Mouse (Mus musculus): ENCODE results near the gene Gpx2. TPM values are rescaled to one million over a fixed set of nuclear protein-coding genes. Genes with fewer than 3 reads are reported as not detected.

Gene Gpx2
- total RNA-seq, 2 experiments from 2014 or later = not detected

DNA sequence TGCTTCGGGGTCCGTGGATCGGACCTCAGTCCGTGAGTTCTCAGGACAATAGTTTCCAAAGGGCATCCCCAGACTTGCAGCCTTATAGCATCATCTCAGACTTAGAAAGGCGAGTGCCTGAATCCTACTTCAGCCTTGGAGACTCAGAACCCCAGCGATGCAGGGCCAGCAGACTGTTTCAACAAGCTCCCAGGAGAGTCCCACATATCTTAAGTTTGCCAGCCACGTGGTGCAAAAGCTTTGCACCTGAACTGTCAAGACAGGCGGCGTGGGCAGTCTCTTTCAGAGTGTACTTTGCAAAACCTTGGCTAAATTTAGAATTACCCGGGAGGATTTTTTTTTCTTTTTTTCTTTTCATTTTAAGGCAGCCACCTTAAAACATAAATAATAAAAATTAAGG is 12.4 kb upstream of the Gpx2 start:
- ATAC-seq (replicated peaks; ENCODE audit: poor library complexity, severe bottlenecking) = no peak

DNA sequence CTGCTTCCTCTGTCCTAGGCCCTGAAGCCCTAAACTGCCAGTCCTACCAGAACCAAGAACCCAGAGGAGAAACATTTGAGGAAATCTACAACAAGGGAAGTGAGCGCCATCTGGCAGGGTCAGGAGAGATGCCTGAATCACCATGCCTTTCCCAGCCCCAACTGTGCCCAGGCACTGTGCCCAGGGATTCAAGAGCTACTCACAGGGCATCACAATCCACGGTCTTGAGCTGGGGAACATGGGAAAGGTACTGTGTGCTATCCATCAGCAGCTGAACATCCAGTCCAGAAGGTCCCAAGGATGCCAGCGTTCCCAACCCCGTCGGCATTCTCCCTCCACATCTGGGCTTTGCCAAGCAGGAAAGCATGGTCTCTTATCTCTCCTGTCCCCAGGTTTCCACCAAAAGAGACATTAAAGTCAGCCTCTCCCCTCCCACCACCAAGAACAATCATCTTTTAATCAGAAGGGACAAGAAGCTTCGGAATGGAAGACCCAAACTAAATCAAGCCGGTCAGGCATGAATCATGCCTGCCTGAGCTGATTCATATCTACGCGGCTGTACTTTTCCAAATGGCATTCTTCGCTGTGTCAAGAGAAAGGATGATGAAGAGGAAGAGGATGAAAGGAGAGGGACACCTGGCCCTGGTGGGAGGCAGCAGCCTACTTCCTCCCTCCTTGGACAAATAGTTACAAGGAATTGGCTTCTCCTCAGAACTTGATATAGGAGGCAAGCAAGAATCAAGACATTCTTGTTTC is 9.9 kb upstream of the Gpx2 start:
- no peak for ATAC-seq (replicated peaks; ENCODE audit: poor library complexity, severe bottlenecking)

DNA sequence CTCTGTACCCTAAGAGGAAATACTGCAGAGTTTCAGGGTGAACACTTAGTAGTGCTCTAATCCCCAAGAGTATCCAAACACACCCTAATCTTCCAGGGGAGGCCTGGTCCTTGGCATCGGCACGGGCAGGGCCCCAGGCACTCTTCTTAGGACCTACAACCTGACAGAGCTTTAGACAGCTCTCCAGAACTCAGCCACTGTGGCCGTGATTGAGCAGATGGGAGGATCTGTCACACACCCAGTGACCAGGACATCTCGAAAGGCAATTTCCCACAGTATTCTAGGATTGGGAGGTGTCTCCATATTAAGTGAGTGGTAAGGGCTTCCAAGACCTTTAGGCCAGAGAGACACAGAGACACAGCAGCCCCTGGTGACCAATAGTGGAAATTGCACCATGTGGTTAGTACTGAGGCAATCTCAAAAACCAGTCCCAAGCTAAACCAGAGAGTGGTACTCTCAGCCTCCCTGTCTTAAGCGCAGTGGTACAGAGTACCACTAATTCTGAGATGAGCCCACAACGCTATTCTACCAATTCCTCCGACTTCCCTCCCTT is 8.4 kb upstream of the Gpx2 start:
- ATAC-seq (replicated peaks; ENCODE audit: poor library complexity, severe bottlenecking) = peak; percentile 78

DNA sequence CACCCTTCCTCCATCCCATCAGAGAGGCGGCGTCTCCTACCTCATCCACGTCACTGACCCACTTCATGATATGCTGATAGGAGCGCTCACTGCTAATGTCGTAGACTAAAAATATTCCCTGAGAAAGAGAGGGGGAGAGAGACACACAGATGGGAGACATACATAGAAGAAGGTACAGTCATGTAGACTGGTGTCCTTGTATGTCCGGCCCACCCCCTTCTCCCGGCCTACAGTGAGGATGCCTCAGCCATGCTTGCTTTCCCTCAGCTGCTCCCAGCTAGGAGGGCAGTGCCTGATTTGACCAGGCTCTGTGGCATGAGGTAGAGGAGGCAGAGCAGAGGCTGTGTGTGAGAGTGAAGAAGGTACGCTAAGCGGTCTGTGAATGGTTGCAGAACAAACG is 7.7 kb upstream of the Gpx2 start:
- no peak for ATAC-seq (replicated peaks; ENCODE audit: poor library complexity, severe bottlenecking)

DNA sequence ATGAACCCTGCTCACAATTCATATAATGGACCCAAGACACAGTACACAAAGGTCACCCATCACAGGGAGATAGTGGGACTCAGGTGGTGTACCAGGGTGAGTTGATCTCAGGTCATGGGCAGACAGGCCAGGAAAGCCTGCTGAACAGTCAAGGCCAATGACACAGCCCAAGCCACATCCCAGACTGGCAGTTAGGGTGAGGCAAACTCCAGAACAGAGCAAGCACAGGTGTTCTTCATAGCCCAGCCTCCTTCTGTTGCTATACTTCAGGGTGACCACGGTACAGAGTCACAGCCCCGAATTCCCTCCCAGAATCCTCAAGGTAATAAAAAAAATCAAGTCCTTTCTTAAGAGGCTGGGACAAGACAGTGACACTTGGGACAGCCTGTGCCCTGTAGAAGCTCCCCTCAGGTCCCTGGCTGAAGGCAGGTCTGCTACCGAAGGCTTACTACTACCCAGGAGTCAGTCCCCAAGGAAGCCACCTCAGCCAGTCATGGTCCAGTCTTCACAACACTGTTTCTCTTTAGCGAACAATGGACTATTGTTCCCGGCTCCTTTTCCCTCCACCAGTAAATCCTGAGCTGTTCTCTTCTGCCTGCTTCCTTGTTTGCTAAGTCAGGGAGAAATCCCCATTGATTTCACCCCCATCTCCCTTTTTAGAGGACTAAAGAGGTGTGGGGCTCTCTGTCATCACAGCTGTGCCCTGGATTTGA is 2.8 kb upstream of the Gpx2 start:
- no peak for ATAC-seq (replicated peaks; ENCODE audit: poor library complexity, severe bottlenecking)

DNA sequence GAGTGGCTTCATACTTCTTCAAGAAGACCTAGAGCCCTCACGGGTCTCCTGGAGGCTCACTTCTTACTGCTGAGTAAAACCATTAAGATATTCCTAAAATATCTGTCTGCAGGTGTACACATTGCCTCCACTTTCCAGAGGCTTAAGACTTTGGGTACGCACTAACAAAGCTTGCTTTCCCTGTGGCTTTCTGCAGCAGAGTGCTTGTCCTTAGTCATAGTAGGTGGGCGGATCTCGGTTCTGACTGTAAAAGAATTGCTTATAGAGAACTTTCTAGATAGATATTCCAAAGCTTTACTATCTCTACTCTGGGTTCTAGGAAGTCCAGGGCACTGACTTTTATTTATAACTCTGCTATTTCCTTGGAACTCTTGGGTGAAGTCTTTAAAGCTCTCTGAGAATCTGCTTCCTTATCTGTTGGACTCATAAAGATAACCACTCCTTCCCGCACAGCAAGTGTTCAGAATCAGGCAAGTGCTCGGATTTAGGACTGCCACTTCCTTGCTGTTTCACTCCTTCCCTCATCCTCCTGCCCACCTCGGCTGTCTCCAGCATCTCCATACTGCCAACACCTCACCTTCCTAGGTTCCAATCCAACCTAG is 1.7 kb upstream of the Gpx2 start:
- no peak for ATAC-seq (replicated peaks; ENCODE audit: poor library complexity, severe bottlenecking)

DNA sequence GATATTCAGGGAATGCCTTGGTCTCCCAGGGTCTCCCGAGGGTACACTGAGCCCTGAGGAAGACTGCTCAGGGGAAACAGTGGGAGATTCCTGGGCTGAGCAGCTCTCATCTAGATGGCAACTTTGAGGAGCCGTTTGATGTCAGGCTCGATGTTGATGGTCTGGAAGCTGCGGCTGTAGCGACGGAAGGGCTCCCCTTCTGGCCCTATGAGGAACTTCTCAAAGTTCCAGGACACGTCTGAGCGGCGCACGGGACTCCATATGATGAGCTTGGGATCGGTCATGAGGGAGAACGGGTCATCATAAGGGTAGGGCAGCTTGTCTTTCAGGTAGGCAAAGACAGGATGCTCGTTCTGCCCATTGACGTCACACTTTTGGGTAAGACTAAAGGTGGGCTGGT is 2.8 kb downstream of the Gpx2 start:
- ATAC-seq (replicated peaks; ENCODE audit: poor library complexity, severe bottlenecking) = peak; percentile 49

DNA sequence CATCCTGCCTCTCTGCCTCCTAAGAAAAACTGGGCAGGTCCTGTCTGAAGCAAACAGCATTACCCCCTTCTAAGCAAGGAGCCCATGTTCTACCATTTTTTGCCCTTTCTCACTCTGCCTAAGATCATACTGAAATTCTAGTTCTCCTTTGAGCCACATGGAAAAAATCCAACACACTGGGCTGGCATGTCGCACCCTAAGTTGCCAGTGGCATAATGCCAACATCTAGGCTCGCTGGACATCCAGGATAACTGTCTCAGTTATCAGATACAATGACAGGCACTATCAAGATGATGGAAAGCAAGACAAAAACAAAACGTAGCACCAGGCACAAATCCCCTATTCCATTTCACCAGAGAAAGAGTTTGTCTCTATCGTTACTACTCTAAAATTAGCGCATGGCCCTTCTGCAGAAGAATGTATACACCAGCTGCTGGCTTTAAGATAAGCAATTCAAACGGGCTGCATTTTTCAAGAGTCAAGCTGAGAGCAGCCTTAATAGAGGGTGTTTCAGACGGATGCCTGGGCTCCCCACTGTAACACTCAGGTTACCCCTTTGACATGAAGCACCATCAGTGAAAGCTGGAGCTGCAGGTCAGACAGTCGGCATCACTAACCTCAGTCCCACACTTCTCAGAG is 4.8 kb downstream of the Gpx2 start:
- ATAC-seq (replicated peaks; ENCODE audit: poor library complexity, severe bottlenecking) = no peak

DNA sequence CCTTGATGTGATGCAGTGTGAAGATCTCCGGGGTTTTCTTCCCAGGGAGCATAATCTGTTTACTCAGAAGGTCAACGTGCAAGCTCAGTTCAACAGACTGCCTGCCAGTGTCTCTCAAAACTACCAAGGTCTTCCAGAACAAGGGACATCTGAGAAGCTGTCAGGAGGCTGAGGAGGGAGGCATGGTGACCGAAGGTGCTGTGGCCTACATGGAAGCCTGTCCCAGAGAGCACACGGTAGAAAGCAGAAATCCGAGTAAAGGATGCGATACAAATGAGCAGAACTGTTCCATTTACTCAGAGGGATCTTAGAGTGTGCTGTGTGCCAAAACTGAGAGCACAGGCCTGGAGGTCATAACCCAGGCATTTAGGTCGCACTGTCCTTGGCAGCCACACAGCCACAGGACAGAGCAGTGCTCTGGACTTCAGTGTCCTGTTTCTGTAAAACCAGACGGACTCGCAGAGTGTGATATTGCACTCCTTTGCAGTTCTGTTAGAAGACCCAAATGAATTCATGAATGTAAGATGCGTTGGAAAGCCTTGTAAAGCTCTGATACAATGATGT is 11.2 kb downstream of the Gpx2 start:
- no peak for ATAC-seq (replicated peaks; ENCODE audit: poor library complexity, severe bottlenecking)

DNA sequence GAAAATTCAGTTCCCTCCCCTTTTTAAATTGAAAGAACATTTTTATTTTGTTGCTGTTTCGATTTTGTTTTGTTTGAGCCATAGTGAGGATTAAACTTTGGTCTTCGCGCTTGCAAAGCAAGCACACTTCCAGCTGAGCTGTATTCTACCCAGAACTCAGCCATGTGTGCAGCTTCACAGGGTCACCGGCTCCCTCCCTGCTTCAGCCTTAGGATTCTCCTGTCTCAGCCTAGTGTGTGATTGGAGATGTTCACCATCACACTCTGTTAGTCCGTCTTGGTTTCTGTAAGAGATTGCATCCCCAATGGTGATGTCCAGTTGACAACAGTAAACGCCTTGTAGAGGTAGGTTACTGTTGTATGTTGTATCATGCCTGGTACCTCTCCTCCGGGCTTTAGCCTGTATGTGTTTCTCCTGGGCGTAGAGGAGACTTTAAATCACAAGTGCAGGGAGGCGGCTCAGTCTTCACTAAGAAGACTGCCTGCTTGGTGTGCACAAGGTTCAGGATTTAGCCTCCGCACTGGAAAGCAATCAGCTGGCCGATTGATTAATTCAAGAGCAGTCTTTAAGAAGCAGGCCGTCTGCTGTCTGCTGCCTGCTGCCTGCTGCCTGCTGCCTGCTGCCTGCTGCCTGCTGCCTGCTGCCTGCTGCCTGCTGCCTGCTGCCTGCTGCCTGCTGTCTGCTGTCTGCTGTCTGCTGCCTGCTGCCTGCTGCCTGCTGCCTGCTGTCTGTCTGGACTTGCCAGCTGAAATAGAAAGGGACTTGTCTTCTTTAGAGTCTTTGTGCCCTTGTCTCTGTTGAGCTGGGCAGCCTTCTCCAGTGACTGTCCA is 14.5 kb downstream of the Gpx2 start:
- ATAC-seq (replicated peaks; ENCODE audit: poor library complexity, severe bottlenecking) = no peak

DNA sequence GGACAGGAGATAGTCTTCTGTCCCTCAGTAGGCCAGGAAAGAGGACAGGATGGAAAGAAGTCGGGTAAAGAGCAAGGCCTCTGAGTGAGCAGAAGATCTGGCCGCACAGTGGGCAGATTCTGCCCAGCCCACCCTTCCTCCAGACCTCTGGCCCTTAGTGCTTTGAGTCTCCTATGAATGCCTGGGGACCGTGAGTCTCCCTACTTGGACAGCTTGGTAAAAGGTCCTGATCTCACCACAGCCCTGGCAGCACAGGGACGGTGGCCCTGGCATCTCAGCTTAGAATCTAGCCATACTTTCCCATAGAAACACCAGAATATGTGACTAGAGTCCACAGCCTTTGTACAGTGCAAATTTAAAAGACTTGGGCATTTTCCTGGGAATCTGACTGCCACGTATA is 15.4 kb downstream of the Gpx2 start:
- ATAC-seq (replicated peaks; ENCODE audit: poor library complexity, severe bottlenecking) = no peak

DNA sequence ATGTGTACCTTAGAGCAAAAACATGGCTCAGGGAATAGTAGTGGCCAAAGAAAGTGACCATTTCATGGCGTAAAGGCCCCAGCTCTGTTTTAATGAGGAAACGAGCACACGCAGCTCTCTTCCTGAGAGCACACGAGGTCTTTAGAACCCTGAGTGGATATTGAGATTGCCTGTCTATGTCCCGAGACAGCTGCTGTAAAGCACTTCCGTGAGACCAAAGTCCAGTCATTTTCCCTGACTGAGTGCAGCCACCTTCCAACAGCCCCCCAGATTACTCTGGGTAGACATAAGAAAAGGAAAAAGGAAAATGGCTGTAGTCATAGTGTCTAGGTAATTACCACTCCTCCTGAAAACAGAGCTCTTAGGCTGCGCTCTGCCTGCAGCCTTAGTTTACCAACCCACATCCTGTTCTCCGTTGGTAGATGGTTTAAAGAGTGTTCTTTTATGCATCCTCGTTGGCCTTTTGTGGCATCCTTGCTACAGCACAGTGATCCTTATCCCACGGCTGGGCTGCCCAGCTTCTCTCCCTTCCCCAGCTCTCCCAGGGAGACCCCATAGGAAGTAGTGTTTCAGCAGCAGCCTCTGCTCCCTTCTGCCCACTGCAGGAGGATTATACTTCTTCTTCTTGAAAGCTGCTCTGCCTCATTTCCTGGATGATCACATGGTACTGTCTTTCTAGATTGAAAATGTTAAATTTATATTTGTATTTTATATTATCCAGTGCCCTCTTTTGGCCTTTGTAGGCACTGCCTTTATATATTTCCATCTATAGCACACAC is 16.9 kb downstream of the Gpx2 start:
- no peak for ATAC-seq (replicated peaks; ENCODE audit: poor library complexity, severe bottlenecking)

DNA sequence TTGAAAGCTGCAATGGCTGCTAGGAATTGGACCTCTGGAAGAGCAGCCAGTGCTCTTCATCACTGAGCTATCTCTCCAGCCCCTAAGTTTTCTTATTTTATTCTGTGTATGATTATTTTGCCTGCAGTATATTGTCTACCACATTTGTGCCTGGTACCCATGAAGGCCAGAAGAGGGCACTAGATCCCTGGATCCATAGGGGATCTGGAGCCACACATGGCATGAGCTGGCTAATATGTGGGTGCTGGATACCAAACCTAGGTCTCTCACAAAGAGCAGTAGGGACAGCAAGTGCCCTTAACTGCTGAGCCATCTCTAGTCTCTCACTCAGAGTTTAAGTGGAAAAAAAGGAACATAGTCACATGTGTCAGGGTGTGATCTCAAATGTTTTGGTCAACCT is 17.5 kb downstream of the Gpx2 start:
- ATAC-seq (replicated peaks; ENCODE audit: poor library complexity, severe bottlenecking) = no peak

DNA sequence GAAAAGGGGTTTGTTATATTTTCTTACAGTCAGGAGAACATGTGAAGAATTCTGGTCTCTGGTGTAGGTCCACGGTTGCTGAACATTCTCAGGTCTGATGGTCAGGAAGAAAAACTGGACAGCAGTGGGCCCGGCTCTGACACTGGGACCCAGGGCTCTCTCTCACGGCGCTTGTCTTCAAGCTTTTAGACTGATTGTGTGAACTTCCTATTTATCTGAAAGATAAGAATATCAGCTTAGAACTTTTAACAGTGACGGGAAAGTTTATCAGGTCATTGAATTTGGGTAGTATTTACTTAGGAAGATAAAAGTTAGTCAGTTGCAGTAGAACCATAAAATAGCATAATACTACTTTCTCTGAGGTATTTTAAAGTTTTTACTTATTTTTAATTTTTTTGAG is 18.5 kb downstream of the Gpx2 start:
- ATAC-seq (replicated peaks; ENCODE audit: poor library complexity, severe bottlenecking) = no peak

DNA sequence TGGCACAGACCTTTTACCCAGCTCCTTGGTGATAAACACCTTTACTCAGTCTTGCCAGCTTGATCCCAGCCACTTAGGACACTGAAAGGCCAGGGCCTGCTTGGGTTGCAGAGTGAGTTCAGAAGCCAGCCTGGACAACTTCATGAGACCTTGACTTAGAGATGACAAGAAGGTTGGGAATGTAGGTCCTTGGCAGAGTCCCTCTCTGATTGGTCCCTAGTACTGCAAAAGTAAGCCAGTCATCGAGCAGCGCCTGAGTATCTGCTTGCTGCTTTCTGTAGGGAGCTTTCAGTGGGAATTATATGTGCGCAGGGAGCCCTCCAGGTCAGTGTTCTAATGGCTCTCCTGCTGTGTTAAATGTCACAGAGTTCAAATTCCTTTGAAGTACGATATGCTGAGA is 20.2 kb downstream of the Gpx2 start:
- ATAC-seq (replicated peaks; ENCODE audit: poor library complexity, severe bottlenecking) = no peak

DNA sequence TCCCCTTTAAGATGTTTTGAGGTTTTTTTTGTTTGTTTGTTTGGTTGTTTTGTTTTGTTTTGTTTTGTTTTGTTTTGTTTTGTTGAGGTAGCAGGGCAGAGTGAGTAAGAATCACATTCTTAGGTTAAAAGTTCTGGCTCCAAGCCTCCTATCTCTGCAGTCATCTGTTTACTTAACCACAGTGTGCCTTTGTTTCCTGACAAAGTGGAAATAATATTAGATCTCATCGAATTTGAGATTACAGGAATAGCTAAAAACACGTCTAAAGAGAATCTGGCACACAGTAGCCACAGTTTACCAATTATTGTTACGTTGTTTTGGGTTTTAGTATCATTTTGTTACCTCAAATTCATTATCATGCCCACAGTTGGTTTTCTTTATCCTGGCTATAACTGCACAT is 20.7 kb downstream of the Gpx2 start:
- no peak for ATAC-seq (replicated peaks; ENCODE audit: poor library complexity, severe bottlenecking)

DNA sequence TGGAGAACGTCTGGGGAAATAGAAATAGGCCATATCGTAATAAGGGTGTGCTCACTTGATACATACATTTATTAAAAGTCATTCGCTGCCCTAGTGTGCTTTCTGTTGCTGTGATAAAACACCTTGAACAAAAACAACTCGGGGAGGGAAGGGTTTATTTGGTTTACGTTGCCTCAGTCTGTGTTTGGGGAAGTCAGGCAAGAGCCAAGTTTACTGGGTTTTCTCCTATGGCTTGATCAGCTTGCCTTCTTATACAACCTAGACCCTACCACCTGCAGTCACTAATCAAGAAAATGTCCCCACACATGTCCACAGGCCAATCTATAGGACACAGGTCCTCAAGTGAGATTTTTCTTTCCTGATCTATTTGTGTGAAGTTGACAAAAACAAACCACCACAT is 23.8 kb downstream of the Gpx2 start:
- no peak for ATAC-seq (replicated peaks; ENCODE audit: poor library complexity, severe bottlenecking)

DNA sequence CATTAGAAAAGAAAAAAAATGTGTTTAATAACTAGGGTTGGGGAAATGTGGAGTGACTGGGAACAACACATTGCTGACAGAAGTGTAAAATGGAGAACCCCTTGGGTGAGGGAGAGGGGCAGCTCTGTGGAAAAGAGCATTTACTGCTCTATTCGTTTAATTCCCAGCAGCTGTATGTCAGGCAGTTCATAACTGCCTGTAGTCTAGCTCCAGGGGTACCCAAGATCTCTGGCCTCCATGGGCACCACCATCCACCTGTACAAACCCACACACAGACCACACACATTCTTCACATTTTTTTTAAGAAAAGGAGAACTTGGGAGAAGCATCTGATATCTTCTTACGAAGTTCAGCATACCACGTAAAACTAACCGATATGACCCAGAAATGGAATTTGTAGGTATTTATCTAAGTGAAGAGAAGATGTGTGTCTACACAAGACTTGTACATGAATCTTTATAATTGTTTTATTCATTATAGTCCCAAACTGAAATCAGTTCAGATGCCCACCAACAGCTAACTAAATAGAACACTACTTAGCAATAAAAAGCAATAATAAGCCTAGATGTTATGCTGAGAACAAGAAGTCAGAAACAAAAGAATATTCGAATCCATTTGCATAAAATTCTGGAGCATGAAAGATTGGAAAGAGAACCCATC is 24.4 kb downstream of the Gpx2 start:
- ATAC-seq (replicated peaks; ENCODE audit: poor library complexity, severe bottlenecking) = no peak
